Mouse (Mus musculus) forebrain, embryonic 11.5 days (tissue): ENCODE measurements at regions not wholly inside any gene's neighbourhood (a gene's known extent, or its start where the extent isn't known, plus 50 kb on each side); places are given as distances from the start of the nearest gene placed in this dataset.

ENCODE experiments used
- ATAC-seq: fragments of 200-750 bp; cut with Nextera tagmentation; replicated peaks from 2 replicates; pipeline ENCODE4 v1.8.0; 2017; ENCODE audit warnings: moderate TSS enrichment; ENCODE audit not compliant: low FRiP score
- DNase-seq: peaks from one replicate; pipeline ENCODE4 v3.0.0-alpha.2; 2017; ENCODE audit warnings: low spot score
- H3K27ac ChIP-seq: fragments of 300-500 bp; sonication (generic); 2 replicates; pipeline ENCODE4 v1.5.1; 2014; ENCODE audit warnings: low read depth, low read length
- H3K27me3 ChIP-seq: fragments of 300-500 bp; sonication (generic); 2 replicates; pipeline ENCODE4 v1.6.1; 2014; ENCODE audit warnings: mild to moderate bottlenecking, low read length, mixed read lengths; ENCODE audit not compliant: control insufficient read depth, insufficient read depth
- H3K36me3 ChIP-seq: fragments of 300-500 bp; sonication (generic); 2 replicates; pipeline ENCODE4 v1.6.1; 2014; ENCODE audit warnings: mild to moderate bottlenecking, low read length, moderate library complexity, mixed read lengths; ENCODE audit not compliant: control insufficient read depth, insufficient read depth
- H3K4me1 ChIP-seq: fragments of 300-500 bp; sonication (generic); replicated peaks from 2 replicates; pipeline ENCODE4 v1.6.1; 2014; ENCODE audit warnings: low read length, mixed read lengths; ENCODE audit not compliant: control insufficient read depth, insufficient read depth
- H3K4me2 ChIP-seq: fragments of 300-500 bp; sonication (generic); 2 replicates; pipeline ENCODE4 v1.6.1; 2014; ENCODE audit warnings: low read depth, mild to moderate bottlenecking, low read length, moderate library complexity, mixed read lengths; ENCODE audit not compliant: severe bottlenecking
- H3K4me3 ChIP-seq: fragments of 300-500 bp; sonication (generic); 2 replicates; pipeline ENCODE4 v1.5.1; 2014; ENCODE audit warnings: low read depth, low read length
- H3K9ac ChIP-seq: fragments of 300-500 bp; sonication (generic); 2 replicates; pipeline ENCODE4 v1.6.1; 2014; ENCODE audit warnings: low read length
- H3K9me3 ChIP-seq: fragments of 300-500 bp; sonication (generic); 2 replicates; pipeline ENCODE4 v1.6.1; 2016; ENCODE audit warnings: low read length, mixed read lengths; ENCODE audit not compliant: control insufficient read depth
- WGBS: fragments of 180-500 bp; shearing (Covaris S2); extraction: QIAGEN DNeasy Blood & Tissue Kit; methylation state at CpG from one replicate; pipeline ENCODE4 v1.1.7; 2014; 5-methylcytosine and 5-hydroxymethylcytosine counted together

DNA sequence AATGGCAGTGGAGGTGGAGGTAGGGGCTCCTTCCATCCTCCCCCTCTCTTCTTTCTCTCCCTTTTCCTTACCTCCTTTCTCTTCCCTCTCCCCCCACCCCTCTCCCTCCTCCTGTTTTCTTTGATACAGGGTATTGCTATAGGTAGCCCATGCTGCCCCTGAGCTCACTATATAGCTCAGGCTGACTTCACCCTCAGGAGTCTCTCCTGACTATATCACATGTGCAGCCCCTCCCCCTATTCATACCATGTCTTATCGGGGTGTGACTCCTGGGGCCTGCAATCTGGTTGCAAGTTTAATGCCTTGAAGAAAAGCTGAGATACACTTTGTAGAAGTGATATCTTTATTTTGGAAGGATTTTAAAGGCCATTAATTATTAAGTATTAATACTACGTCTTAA is 126.4 kb upstream of the Tgfbr2 start:
- no peak overlapping the region for H3K4me3 ChIP-seq
- no peaks in the 10 kb centered on the region for H3K9me3 ChIP-seq
- H3K9ac ChIP-seq = no peak overlapping the region
- H3K27me3 ChIP-seq = no peaks in the 10 kb centered on the region; the same call in 1 of the 2 replicates
- ATAC-seq (no peak), DNase-seq (no peak)
- no peak overlapping the region for H3K4me2 ChIP-seq
- H3K27ac ChIP-seq = no peak overlapping the region
- WGBS = 88% methylated on average over 2 of the region's 2 CpGs
- H3K4me1 ChIP-seq = no peaks in the 10 kb centered on the region
- no peaks in the 10 kb centered on the region for H3K36me3 ChIP-seq

DNA sequence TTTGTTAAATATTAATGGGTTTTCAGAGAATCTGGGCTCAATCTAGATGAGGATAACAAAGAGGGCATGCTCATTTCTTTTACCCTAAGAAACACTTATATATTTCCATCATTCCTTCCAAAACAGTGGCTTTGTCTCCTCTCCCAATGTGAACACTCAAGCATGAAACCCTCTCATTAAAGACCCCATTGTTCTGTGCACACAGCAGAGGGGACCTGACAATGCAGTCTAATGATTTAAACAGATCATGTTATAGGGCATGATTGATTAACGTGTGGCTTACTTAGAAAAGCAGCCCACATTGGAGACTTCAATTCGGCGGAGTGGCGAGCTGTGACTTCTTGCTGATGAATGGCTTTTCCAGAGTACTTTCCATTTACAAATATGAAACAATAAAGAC is 123.6 kb upstream of the Tgfbr2 start:
- Histone ChIP-seq H3K27me3 (no peaks in the 10 kb centered on the region; the same call in 1 of the 2 replicates), H3K36me3 (no peaks in the 10 kb centered on the region), H3K9ac (no peak overlapping the region), H3K9me3 (no peaks in the 10 kb centered on the region), H3K4me2 (no peak overlapping the region), H3K27ac (no peak overlapping the region), H3K4me3 (no peak overlapping the region), H3K4me1 (no peaks in the 10 kb centered on the region)
- WGBS = 23% methylated on average over 4 of the region's 4 CpGs
- ATAC-seq = peak; percentile 39; the same call in 1 of the 2 replicates
- no peak for DNase-seq

DNA sequence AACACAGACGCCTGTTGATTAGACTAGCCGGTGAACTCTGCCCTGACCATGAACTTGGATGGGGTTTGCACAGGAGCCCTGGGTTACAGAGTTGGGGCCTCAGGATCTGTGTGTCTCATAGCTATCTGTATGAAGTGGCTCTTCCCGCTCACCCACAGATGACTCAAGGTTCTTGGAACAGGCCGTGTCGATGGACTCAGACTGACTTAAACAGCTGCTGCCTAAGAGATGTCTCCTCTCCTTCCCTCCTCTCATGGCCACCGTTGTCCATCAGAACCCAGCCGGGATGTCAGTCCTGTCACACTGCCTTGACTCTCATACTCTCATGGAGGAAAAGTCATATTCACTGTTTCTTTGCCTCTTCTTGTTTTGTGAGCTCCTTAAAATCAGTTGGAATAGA is 121.2 kb upstream of the Tgfbr2 start:
- H3K4me2 ChIP-seq = no peak overlapping the region
- ATAC-seq (no peak), DNase-seq (no peak)
- no peaks in the 10 kb centered on the region for H3K9me3 ChIP-seq
- H3K4me3 ChIP-seq = no peak overlapping the region
- no peaks in the 10 kb centered on the region for H3K36me3 ChIP-seq
- WGBS = 91% methylated on average over 7 of the region's 7 CpGs
- H3K27ac ChIP-seq = no peak overlapping the region
- H3K27me3 ChIP-seq = no peaks in the 10 kb centered on the region; the same call in 1 of the 2 replicates
- no peak overlapping the region for H3K9ac ChIP-seq
- no peaks in the 10 kb centered on the region for H3K4me1 ChIP-seq

DNA sequence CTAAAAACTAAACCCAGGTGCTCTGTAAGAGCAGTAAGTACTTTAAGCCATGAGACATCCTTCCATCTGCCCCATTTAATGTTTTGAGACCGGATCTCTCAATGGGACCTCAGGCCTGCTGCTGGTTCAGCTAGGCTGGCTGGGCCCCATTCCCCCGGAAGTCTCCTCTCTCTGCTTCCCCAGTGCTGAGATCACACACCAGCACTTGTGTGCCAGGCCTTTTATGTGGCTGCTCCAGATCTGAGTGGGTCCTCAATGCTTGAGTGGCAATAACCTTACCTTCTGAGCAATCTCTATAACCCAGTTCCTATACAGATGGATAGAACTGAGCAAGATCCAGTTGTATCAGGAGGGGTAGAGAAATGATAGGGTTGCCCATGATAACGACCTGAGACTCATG is 118.9 kb upstream of the Tgfbr2 start:
- no peak for ATAC-seq
- no peak for DNase-seq
- WGBS = 88% methylated on average over 3 of the region's 3 CpGs

DNA sequence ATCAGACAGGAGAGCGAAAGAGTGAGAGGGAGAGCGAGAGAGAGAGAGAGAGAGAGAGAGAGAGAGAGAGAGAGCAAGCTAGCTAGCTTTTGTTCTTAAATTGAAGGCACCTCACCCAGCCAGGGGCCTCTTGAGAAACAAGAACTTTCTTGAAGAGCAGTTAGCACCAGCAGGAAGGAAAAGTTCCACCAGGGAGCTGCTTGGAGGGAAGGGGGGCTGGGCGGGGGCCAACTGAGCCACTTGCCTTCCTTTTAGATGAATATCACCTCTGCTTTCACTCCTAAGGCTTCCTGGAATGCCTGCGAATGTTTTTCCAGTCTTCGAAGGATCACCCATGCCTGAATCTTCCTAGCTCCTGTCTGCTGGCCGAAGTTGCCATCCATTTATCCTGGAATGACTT is 118.0 kb upstream of the Tgfbr2 start:
- H3K4me3 ChIP-seq = no peak overlapping the region
- DNase-seq (no peak), ATAC-seq (no peak)
- no peaks in the 10 kb centered on the region for H3K27me3 ChIP-seq
- H3K9ac ChIP-seq = no peak overlapping the region
- no peaks in the 10 kb centered on the region for H3K36me3 ChIP-seq
- no peak overlapping the region for H3K27ac ChIP-seq
- no peaks in the 10 kb centered on the region for H3K9me3 ChIP-seq
- H3K4me1 ChIP-seq = no peaks in the 10 kb centered on the region
- 86% methylated on average over 6 of the region's 6 CpGs for WGBS
- no peak overlapping the region for H3K4me2 ChIP-seq

More for the DNA sequence above, 118.9 kb upstream of the Tgfbr2 start:
- Histone ChIP-seq H3K9me3 (no peaks in the 10 kb centered on the region), H3K9ac (no peak overlapping the region), H3K4me2 (no peak overlapping the region), H3K36me3 (no peaks in the 10 kb centered on the region), H3K27me3 (no peaks in the 10 kb centered on the region), H3K4me3 (no peak overlapping the region), H3K4me1 (no peaks in the 10 kb centered on the region), H3K27ac (no peak overlapping the region)

DNA sequence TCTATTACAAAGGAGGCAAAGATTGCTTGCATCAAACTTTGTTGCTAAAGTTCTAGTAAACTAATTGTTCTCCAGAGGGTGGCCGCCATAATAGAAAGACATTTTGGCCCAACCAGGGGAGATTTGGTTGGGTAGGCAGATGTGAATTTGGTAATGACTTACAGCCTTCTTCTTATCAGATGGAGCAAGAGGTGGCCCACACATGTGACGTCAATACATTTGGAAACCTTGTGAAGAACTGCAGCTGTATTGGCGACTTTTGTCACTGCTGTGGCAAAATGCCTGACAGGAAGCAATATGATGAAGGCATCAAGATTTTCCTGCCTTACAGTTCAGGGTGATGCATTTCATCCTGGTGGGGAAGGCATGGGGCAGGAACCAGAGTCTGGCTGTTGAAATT is 116.5 kb upstream of the Tgfbr2 start:
- WGBS = 86% methylated on average over 3 of the region's 3 CpGs
- no peaks in the 10 kb centered on the region for H3K27me3 ChIP-seq
- ATAC-seq (no peak), DNase-seq (no peak)
- no peak overlapping the region for H3K9ac ChIP-seq
- no peaks in the 10 kb centered on the region for H3K4me1 ChIP-seq
- H3K4me2 ChIP-seq = no peak overlapping the region
- no peak overlapping the region for H3K4me3 ChIP-seq
- no peaks in the 10 kb centered on the region for H3K36me3 ChIP-seq
- no peak overlapping the region for H3K27ac ChIP-seq
- no peaks in the 10 kb centered on the region for H3K9me3 ChIP-seq

DNA sequence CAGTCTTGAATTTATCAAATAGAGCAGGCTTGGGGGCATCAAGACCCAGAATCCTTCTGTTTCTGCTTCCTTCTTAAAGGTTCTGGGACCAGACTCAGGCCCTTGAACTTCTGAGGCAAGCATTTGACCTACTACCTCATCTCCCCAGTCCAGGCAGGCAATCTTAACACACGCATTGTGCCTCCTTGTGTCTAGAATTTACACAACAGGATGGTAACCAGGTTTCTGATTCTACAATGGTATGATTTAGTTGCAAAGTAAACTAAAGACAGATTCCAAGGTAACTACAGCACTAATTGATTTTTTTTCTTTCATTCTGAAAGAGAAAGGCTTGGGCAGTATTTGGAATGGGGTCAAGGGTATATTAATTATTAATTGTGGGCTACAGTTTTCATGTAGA is 115.7 kb upstream of the Tgfbr2 start:
- Histone ChIP-seq H3K27ac (no peak overlapping the region), H3K9ac (no peak overlapping the region), H3K9me3 (no peaks in the 10 kb centered on the region), H3K27me3 (no peaks in the 10 kb centered on the region), H3K4me1 (no peaks in the 10 kb centered on the region), H3K4me3 (no peak overlapping the region), H3K4me2 (no peak overlapping the region), H3K36me3 (no peaks in the 10 kb centered on the region)
- WGBS = 89% methylated on average over 1 of the region's 1 CpGs
- ATAC-seq (no peak), DNase-seq (no peak)

DNA sequence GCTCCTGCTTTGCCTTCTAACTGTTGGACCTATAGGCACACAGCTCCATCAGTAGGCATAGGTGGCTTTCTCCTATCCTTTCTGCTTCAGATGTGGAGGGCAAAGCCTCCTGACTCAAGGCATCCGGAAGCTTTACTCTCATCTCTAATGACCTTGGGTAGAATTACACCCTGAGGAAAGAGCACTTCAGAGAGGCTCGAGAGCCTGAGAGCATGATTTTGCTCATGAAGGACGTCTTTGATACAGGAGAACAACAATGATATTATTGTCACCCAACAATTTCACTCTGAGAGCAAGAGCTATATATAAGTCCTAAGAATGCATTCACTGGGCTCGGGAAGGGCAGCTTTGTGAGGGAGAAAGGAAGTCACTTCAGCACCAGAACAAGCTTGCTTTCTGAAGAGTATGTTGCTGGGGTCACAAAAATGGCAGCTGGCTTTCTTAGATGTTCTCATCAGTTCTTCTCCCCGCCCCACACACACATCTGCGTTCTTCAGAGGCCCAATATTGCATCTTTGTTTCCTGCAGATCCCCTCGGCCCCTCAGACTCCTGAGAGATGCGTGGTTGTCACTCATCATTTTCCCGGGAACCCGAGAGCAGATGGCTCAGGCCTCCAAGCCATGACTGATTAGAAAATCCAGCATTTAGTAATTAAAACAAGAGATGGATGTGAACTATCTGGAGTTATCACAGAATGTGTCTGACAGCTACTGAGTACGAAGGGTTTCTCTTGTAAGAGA is 110.7 kb upstream of the Tgfbr2 start:
- Histone ChIP-seq H3K4me3 (no peak overlapping the region), H3K4me2 (no peak overlapping the region), H3K27ac (no peak overlapping the region), H3K36me3 (no peaks in the 10 kb centered on the region), H3K9ac (no peak overlapping the region), H3K27me3 (no peaks in the 10 kb centered on the region), H3K4me1 (no peaks in the 10 kb centered on the region), H3K9me3 (no peaks in the 10 kb centered on the region)
- WGBS = 76% methylated on average over 11 of the region's 11 CpGs
- no peak for ATAC-seq
- DNase-seq = no peak

DNA sequence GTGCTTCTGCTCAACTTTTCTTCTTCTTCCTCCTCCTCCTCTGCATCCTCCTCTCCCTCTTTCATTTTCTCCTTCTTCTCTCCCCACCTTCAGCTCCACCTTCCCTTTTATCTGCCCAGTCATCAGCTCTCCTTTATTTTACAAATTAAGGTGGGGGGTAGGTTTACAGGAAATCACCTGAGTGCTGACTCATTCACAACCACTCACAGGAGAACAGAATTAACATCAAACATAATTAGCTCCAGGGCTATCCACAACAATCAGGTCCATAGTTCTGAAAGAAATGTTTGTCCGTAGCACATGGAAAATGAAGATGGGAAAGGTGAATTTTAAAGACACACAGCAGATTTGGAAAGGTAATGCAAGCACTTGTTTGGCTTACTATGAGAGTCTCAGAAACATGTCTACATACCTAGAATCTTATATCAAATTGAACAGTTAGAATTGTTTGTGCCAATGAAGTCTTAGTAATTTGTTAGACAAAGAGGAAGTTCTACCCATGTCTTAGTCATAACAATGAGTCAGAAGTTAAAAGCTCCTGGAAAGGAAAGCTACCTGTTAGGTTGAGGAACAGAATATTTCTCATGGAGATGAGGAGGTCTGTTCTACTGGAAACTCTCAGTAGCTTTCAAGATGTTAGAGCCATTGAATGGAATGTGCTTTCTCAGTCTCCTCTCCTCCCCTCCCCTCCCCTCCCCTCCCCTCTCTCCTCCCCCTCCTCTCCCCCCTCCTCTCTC is 108.8 kb upstream of the Tgfbr2 start:
- Histone ChIP-seq H3K4me1 (no peaks in the 10 kb centered on the region), H3K27ac (no peak overlapping the region), H3K4me3 (no peak overlapping the region), H3K27me3 (no peaks in the 10 kb centered on the region), H3K9ac (no peak overlapping the region), H3K36me3 (no peaks in the 10 kb centered on the region), H3K4me2 (no peak overlapping the region), H3K9me3 (no peaks in the 10 kb centered on the region)
- DNase-seq (no peak), ATAC-seq (no peak)
- 80% methylated on average over 1 of the region's 1 CpGs for WGBS
